Mouse (Mus musculus): ENCODE data around the gene Sphk2. TPM values are rescaled to one million over a fixed set of nuclear protein-coding genes. Genes with fewer than 3 reads are reported as not detected.

The Sphk2 gene
- polyA plus RNA-seq, 1 experiment, result 16.9 TPM

DNA sequence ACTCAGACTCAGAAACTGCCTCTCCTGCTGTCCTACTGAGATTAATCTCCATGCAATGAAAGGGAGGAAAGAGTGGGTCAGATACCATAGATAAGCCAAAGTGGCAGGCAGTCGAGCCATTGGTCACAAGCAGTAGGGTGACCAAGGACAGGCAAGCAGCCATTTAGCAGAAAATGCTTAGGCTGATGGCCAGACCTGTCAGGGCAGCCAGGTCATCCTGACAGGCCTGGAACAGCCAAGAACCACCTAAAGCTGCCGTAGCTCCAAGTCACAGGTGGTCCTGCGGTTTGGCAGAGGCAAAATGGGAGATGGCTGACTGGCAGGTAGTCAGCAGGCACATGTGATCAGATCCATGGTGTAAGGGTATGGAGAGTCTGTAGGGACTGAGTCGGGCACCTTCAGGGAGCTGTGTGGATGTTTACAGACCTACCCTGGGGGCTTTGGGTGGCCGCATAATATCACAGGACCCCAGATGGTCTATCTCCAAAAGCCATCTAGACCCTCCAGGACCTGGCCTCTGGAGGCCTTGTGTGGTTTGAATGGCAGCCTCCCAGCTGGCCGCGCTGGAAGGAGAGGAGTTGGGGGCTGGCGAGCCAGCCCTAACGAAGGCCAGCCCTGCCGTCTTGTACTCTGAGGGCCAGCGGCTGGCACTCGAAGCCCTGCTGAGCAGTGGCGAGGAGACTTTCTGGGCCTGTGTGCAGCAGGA lies 4.0 kb upstream of the Sphk2 start:
- TF ChIP-seq MYOD1 (IDR thresholded peaks at IDR 0.05; ENCODE audit: control insufficient read depth, insufficient read length, low read depth), result no peak
- TF ChIP-seq MYOG (IDR thresholded peaks at IDR 0.05; ENCODE audit: control insufficient read depth, extremely low read depth, insufficient read length), result no peak
- no peak for TF ChIP-seq CTCF (IDR thresholded peaks at IDR 0.05; ENCODE audit: control insufficient read depth, insufficient read depth, insufficient read length)
- no peak for TF ChIP-seq FOSL1 (IDR thresholded peaks at IDR 0.05; ENCODE audit: insufficient read depth, low read length, poor library complexity, severe bottlenecking)
- TF ChIP-seq USF1 (IDR thresholded peaks at IDR 0.05; ENCODE audit: low read depth), result no peak
- no peak for TF ChIP-seq CEBPB (IDR thresholded peaks at IDR 0.05; ENCODE audit: low read depth)
- TF ChIP-seq MAX (IDR thresholded peaks at IDR 0.05), result no peak
- no peak overlapping the region for H3ac ChIP-seq (ENCODE audit: control insufficient read depth, insufficient read length, low read depth)
- no peak overlapping the region for H3K4me3 ChIP-seq (ENCODE audit: insufficient read depth, poor library complexity, severe bottlenecking)
- H3K27me3 ChIP-seq (ENCODE audit: control insufficient read depth, insufficient read depth, insufficient read length), result no peaks in the 10 kb centered on the region
- H3K79me2 ChIP-seq (ENCODE audit: control insufficient read depth, insufficient read depth), result peaks cover 52% of the 10 kb centered on the region
- peaks cover 34% of the 10 kb centered on the region for H3K79me3 ChIP-seq (ENCODE audit: low read depth)
- peaks cover 57% of the 10 kb centered on the region for H3K36me3 ChIP-seq (ENCODE audit: control insufficient read depth, insufficient read depth)

DNA sequence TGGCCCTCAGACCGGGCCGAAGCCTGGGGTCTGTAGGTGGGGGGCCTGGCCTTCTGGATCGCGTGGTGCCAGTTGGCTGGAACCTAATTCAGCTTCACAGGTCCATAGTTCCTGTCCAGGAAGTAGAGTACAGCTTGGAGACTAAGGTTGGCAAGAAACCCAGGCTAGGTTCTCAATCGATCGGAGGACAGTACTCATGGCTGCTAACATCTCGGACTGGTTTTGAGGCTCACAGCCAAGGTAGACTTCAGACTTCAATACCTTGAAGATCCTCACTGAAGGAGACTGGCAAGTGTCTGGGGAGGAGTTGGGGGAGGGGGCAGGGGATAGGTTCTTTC lies 3.4 kb upstream of the Sphk2 start:
- H3K4me3 ChIP-seq (ENCODE audit: insufficient read depth, poor library complexity, severe bottlenecking), result no peak overlapping the region
- H3K79me3 ChIP-seq (ENCODE audit: low read depth), result peaks cover 39% of the 10 kb centered on the region
- peaks cover 54% of the 10 kb centered on the region for H3K36me3 ChIP-seq (ENCODE audit: control insufficient read depth, insufficient read depth)
- peaks cover 58% of the 10 kb centered on the region for H3K79me2 ChIP-seq (ENCODE audit: control insufficient read depth, insufficient read depth)
- H3K27me3 ChIP-seq (ENCODE audit: control insufficient read depth, insufficient read depth, insufficient read length), result no peaks in the 10 kb centered on the region
- H3ac ChIP-seq (ENCODE audit: control insufficient read depth, insufficient read length, low read depth), result no peak overlapping the region
- TF ChIP-seq MYOG (IDR thresholded peaks at IDR 0.05; ENCODE audit: control insufficient read depth, extremely low read depth, insufficient read length) (no peak), CEBPB (IDR thresholded peaks at IDR 0.05; ENCODE audit: low read depth) (no peak), CTCF (IDR thresholded peaks at IDR 0.05; ENCODE audit: control insufficient read depth, insufficient read depth, insufficient read length) (no peak), FOSL1 (IDR thresholded peaks at IDR 0.05; ENCODE audit: insufficient read depth, low read length, poor library complexity, severe bottlenecking) (no peak), MAX (IDR thresholded peaks at IDR 0.05) (no peak), USF1 (IDR thresholded peaks at IDR 0.05; ENCODE audit: low read depth) (no peak)

DNA sequence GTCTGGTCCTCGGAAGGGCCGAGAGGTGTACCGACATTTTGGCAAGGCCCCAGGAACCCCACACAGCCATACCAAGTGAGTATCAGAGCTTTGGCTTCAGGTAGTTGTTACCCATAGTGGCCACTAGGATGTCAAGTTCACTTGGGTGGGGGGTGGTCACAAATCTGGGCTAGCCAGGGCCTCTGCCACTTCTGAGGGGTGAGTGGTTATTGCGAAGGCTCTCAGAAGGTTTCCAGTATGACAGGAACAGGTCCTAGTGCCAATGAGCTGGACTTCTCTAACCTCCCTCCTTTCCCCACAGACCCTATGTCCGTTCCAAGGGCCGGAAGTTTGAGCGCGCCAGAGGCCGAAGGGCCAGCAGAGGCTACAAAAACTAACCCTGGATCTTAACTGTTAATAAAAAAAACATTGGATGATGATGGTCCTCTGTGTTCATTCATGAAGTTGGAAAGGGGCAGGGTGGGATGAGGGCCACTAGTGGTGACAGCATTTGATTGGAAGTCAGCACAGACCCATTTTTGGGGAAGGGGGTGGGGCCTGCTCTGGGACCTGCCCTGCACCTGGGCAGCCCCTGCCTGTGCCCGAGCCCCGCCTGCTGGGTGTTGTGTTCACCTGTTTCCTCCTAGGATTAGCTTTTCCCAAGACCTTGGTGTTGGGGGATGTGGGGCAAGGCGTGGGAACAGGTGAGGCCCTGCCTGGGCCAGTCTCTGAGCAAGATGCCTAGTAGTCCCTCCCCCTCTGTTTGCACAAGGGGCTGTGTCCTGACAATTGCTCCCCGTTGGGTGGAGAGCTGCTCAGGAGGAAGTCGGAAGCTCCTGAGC lies 2.8 kb upstream of the Sphk2 start, which contains the start of gene Fam83e:
Fam83e (plus strand) TSS at position 800 of the 821 bp plus-strand sequence.
- no peaks in the 10 kb centered on the region for H3K27me3 ChIP-seq (ENCODE audit: control insufficient read depth, insufficient read depth, insufficient read length)
- TF ChIP-seq MYOD1 (IDR thresholded peaks at IDR 0.05; ENCODE audit: control insufficient read depth, insufficient read length, low read depth), result no peak
- TF ChIP-seq CEBPB (IDR thresholded peaks at IDR 0.05; ENCODE audit: low read depth), result no peak
- TF ChIP-seq USF1 (IDR thresholded peaks at IDR 0.05; ENCODE audit: low read depth), result no peak
- no peak for TF ChIP-seq MYOG (IDR thresholded peaks at IDR 0.05; ENCODE audit: control insufficient read depth, extremely low read depth, insufficient read length)
- TF ChIP-seq CTCF (IDR thresholded peaks at IDR 0.05; ENCODE audit: control insufficient read depth, insufficient read depth, insufficient read length), result no peak
- TF ChIP-seq MAX (IDR thresholded peaks at IDR 0.05), result no peak
- no peak for TF ChIP-seq FOSL1 (IDR thresholded peaks at IDR 0.05; ENCODE audit: insufficient read depth, low read length, poor library complexity, severe bottlenecking)
- H3K4me3 ChIP-seq (ENCODE audit: insufficient read depth, poor library complexity, severe bottlenecking), result no peak within 1 kb of the TSS
- peaks cover 52% of the 10 kb centered on the region for H3K36me3 ChIP-seq (ENCODE audit: control insufficient read depth, insufficient read depth)
- H3ac ChIP-seq (ENCODE audit: control insufficient read depth, insufficient read length, low read depth), result peak within 1 kb of the TSS; percentile 31
- peaks cover 64% of the 10 kb centered on the region for H3K79me2 ChIP-seq (ENCODE audit: control insufficient read depth, insufficient read depth)
- H3K79me3 ChIP-seq (ENCODE audit: low read depth), result peaks cover 40% of the 10 kb centered on the region

DNA sequence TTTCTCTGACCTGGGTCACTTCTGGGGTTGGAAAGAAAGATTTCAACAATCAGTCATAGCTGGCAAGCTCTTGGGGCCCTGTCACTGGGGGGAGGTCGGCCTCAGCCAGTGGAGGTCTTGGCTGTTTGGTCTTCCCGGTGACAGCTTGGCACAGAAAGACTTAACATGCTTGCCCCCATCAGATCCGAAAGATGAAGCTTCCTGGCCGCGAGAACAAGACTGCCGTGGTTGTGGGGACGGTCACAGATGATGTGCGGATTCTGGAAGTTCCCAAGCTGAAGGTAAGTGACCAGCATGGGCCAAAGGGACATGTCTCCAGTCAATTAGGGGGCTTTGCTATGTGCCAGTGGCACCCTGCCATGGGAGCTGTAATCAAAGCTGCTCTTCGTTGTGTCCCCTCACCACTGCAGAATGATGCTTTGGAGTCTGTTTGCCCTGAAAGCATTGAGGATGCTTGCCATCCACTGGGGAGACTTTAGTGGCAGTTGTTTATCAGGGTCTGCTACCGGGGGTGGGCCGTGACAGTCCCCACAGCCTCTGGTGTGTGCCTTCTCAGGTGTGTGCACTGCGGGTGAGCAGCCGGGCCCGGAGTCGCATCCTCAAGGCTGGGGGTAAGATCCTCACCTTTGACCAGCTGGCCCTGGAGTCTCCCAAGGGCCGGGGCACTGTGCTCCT lies 2.1 kb upstream of the Sphk2 start:
- peak overlapping the region; percentile 71 for H3K4me3 ChIP-seq (ENCODE audit: insufficient read depth, poor library complexity, severe bottlenecking)
- peaks cover 66% of the 10 kb centered on the region for H3K79me2 ChIP-seq (ENCODE audit: control insufficient read depth, insufficient read depth)
- peak overlapping the region; percentile 31 for H3ac ChIP-seq (ENCODE audit: control insufficient read depth, insufficient read length, low read depth)
- no peaks in the 10 kb centered on the region for H3K27me3 ChIP-seq (ENCODE audit: control insufficient read depth, insufficient read depth, insufficient read length)
- TF ChIP-seq FOSL1 (IDR thresholded peaks at IDR 0.05; ENCODE audit: insufficient read depth, low read length, poor library complexity, severe bottlenecking), result no peak
- TF ChIP-seq MAX (IDR thresholded peaks at IDR 0.05), result no peak
- TF ChIP-seq MYOG (IDR thresholded peaks at IDR 0.05; ENCODE audit: control insufficient read depth, extremely low read depth, insufficient read length), result no peak
- TF ChIP-seq MYOD1 (IDR thresholded peaks at IDR 0.05; ENCODE audit: control insufficient read depth, insufficient read length, low read depth), result no peak
- no peak for TF ChIP-seq CEBPB (IDR thresholded peaks at IDR 0.05; ENCODE audit: low read depth)
- TF ChIP-seq USF1 (IDR thresholded peaks at IDR 0.05; ENCODE audit: low read depth), result no peak
- no peak for TF ChIP-seq CTCF (IDR thresholded peaks at IDR 0.05; ENCODE audit: control insufficient read depth, insufficient read depth, insufficient read length)
- peaks cover 44% of the 10 kb centered on the region for H3K79me3 ChIP-seq (ENCODE audit: low read depth)
- H3K36me3 ChIP-seq (ENCODE audit: control insufficient read depth, insufficient read depth), result peaks cover 49% of the 10 kb centered on the region

DNA sequence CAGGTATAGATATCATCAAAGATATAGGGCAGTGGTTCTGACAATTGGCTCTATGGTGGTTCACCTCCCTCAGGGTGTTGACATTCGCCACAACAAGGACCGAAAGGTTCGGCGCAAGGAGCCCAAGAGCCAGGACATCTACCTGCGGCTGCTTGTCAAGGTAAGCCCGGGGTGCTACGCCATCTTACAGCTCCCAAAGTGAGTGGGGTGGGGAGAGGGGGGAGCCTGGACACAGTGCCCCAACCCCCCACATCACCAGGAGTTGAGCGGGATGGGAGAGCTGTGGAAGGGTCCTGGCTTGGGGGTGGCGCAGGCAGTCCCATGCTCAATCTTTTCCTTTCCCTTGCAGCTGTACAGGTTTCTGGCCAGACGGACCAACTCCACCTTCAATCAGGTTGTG lies 1.4 kb upstream of the Sphk2 start:
- Histone ChIP-seq H3K79me2 (ENCODE audit: control insufficient read depth, insufficient read depth) (peaks cover 69% of the 10 kb centered on the region), H3ac (ENCODE audit: control insufficient read depth, insufficient read length, low read depth) (peak overlapping the region; percentile 78), H3K79me3 (ENCODE audit: low read depth) (peaks cover 49% of the 10 kb centered on the region), H3K36me3 (ENCODE audit: control insufficient read depth, insufficient read depth) (peaks cover 44% of the 10 kb centered on the region), H3K4me3 (ENCODE audit: insufficient read depth, poor library complexity, severe bottlenecking) (peak overlapping the region; percentile 71), H3K27me3 (ENCODE audit: control insufficient read depth, insufficient read depth, insufficient read length) (no peaks in the 10 kb centered on the region)
- TF ChIP-seq USF1 (IDR thresholded peaks at IDR 0.05; ENCODE audit: low read depth), result no peak
- TF ChIP-seq MYOD1 (IDR thresholded peaks at IDR 0.05; ENCODE audit: control insufficient read depth, insufficient read length, low read depth), result no peak
- TF ChIP-seq MYOG (IDR thresholded peaks at IDR 0.05; ENCODE audit: control insufficient read depth, extremely low read depth, insufficient read length), result no peak
- no peak for TF ChIP-seq CEBPB (IDR thresholded peaks at IDR 0.05; ENCODE audit: low read depth)
- no peak for TF ChIP-seq CTCF (IDR thresholded peaks at IDR 0.05; ENCODE audit: control insufficient read depth, insufficient read depth, insufficient read length)
- no peak for TF ChIP-seq MAX (IDR thresholded peaks at IDR 0.05)
- no peak for TF ChIP-seq FOSL1 (IDR thresholded peaks at IDR 0.05; ENCODE audit: insufficient read depth, low read length, poor library complexity, severe bottlenecking)
